Mouse (Mus musculus): Measurements from ENCODE around the gene Adap1.

Gene Adap1

GRCm38 (mm10) chr5:139252081-139252909 lies 73.1 kb downstream of the Adap1 start, which contains the start of gene Get4:
Gene Get4 (plus strand): TSS chr5:139252324.
- DNase-seq (ENCODE audit: low read depth), result peak; percentile 98

GRCm38 (mm10) chr5:139251736-139252080 lies 73.7 kb downstream of the Adap1 start:
- DNase-seq (ENCODE audit: low read depth), result no peak

- DNase-seq (ENCODE audit: low read depth), result no peak
These were observed 74.1 kb downstream of the Adap1 start for GRCm38 (mm10) chr5:139251279-139251678.

- no peak for DNase-seq (ENCODE audit: low read depth)
These were observed 76.6 kb downstream of the Adap1 start for GRCm38 (mm10) chr5:139248846-139249245.

GRCm38 (mm10) chr5:139247767-139248166 lies 77.7 kb downstream of the Adap1 start:
- no peak for DNase-seq (ENCODE audit: low read depth)

- no peak for DNase-seq (ENCODE audit: low read depth)
These were observed 82.0 kb downstream of the Adap1 start for GRCm38 (mm10) chr5:139243384-139243783.

- DNase-seq (ENCODE audit: low read depth), result no peak
These were observed 84.2 kb downstream of the Adap1 start for GRCm38 (mm10) chr5:139241022-139241761.

- DNase-seq (ENCODE audit: low read depth), result no peak
These were observed 88.0 kb downstream of the Adap1 start for GRCm38 (mm10) chr5:139237436-139237835.

GRCm38 (mm10) chr5:139234423-139234822 lies 91.0 kb downstream of the Adap1 start:
- no peak for DNase-seq (ENCODE audit: low read depth)

GRCm38 (mm10) chr5:139232083-139232482 lies 93.3 kb downstream of the Adap1 start:
- DNase-seq (ENCODE audit: low read depth), result no peak

- DNase-seq (ENCODE audit: low read depth), result peak; percentile 18
These were observed 95.7 kb downstream of the Adap1 start for GRCm38 (mm10) chr5:139229716-139230115.

GRCm38 (mm10) chr5:139228318-139228717 lies 97.1 kb downstream of the Adap1 start:
- DNase-seq (ENCODE audit: low read depth), result no peak

- DNase-seq (ENCODE audit: low read depth), result no peak
These were observed 97.8 kb downstream of the Adap1 start for GRCm38 (mm10) chr5:139227645-139228044.

- no peak for DNase-seq (ENCODE audit: low read depth)
These were observed 98.2 kb downstream of the Adap1 start for GRCm38 (mm10) chr5:139227236-139227635.

- DNase-seq (ENCODE audit: low read depth), result no peak
These were observed 102.1 kb downstream of the Adap1 start for GRCm38 (mm10) chr5:139223331-139223730.
